Mouse (Mus musculus) hindbrain, embryonic 11.5 days (tissue): ENCODE measurements around the gene Tob1. TPM values are rescaled to one million over a fixed set of nuclear protein-coding genes. Genes with fewer than 3 reads are reported as not detected.

Source experiments
- ATAC-seq: fragments of 200-750 bp; cut with Nextera tagmentation; 2 replicates; pipeline ENCODE4 v1.8.0; 2017; ENCODE audit warnings: mild to moderate bottlenecking, moderate TSS enrichment, moderate library complexity; ENCODE audit not compliant: low FRiP score
- DNase-seq: peaks from one replicate; pipeline ENCODE4 v3.0.0-alpha.2; 2015; ENCODE audit warnings: low spot score
- H3K27ac ChIP-seq: fragments of 300-500 bp; sonication (generic); 2 replicates; pipeline ENCODE4 v1.5.1; 2014; ENCODE audit warnings: mild to moderate bottlenecking, low read depth, low read length
- H3K27me3 ChIP-seq: fragments of 300-500 bp; sonication (generic); 2 replicates; pipeline ENCODE4 v1.6.1; 2014; ENCODE audit warnings: mild to moderate bottlenecking, low read length, moderate library complexity, mixed read lengths; ENCODE audit not compliant: control insufficient read depth, insufficient read depth
- H3K36me3 ChIP-seq: fragments of 300-500 bp; sonication (generic); 2 replicates; pipeline ENCODE4 v1.6.1; 2014; ENCODE audit warnings: mild to moderate bottlenecking, low read length, moderate library complexity, mixed read lengths; ENCODE audit not compliant: control insufficient read depth, insufficient read depth
- H3K4me1 ChIP-seq: fragments of 300-500 bp; sonication (generic); replicated peaks from 2 replicates; pipeline ENCODE4 v1.6.1; 2014; ENCODE audit warnings: low read length, mixed read lengths; ENCODE audit not compliant: control insufficient read depth, insufficient read depth
- H3K4me2 ChIP-seq: fragments of 300-500 bp; sonication (generic); replicated peaks from 2 replicates; pipeline ENCODE4 v1.6.1; 2014; ENCODE audit warnings: mild to moderate bottlenecking, low read depth, low read length
- H3K4me3 ChIP-seq: fragments of 300-500 bp; sonication (generic); 2 replicates; pipeline ENCODE4 v1.5.1; 2014; ENCODE audit warnings: low read depth, low read length
- H3K9ac ChIP-seq: fragments of 300-500 bp; sonication (generic); 2 replicates; pipeline ENCODE4 v1.6.1; 2014; ENCODE audit warnings: low read depth, low read length
- H3K9me3 ChIP-seq: fragments of 300-500 bp; sonication (generic); 2 replicates; pipeline ENCODE4 v1.6.1; 2016; ENCODE audit warnings: low read length; ENCODE audit not compliant: control insufficient read depth
- WGBS: fragments of 180-500 bp; shearing (Covaris S2); extraction: QIAGEN DNeasy Blood & Tissue Kit; methylation state at CpG from one replicate; pipeline ENCODE4 v1.1.7; 2014; 5-methylcytosine and 5-hydroxymethylcytosine counted together
- polyA plus RNA-seq: library from polyadenylated mRNA; unstranded; fragments of >200 nt; fragmentation: Nextera tagmentation; extraction: Ambion mirVana; gene quantifications from 2 replicates; pipeline ENCODE4 v1.2.1, GENCODE M21; 2014

The Tob1 gene
- polyA plus RNA-seq, 1 experiment from 2014 or later = 38.9 TPM

DNA sequence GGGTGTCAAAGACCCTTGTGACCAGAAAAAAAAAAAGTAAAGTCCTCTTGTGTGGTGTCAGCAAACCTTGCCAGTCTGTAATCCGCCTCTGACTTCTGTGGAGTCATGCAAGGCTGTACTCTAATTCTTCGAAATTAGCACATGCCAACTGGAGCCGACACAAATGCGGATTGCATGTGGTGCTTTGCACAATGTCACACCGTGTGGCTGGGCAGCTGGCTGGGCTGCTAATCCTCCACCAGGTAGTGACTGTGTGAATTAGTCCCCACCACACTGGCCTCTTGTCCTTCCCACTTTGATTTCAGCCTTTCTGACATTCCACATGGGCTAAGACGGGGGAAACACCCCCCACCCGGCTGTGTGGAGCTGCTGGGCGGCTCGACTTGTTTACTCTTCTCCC is 28.5 kb downstream of the Tob1 start:
- ATAC-seq (no peak), DNase-seq (no peak)
- Histone ChIP-seq H3K27ac (no peak overlapping the region), H3K9ac (no peak overlapping the region), H3K9me3 (no peaks in the 10 kb centered on the region), H3K4me2 (no peak overlapping the region), H3K4me1 (peaks cover 12% of the 10 kb centered on the region; the same call in 1 of the 2 replicates), H3K36me3 (no peaks in the 10 kb centered on the region), H3K27me3 (no peaks in the 10 kb centered on the region), H3K4me3 (no peak overlapping the region)
- 47% methylated on average over 9 of the region's 9 CpGs for WGBS

DNA sequence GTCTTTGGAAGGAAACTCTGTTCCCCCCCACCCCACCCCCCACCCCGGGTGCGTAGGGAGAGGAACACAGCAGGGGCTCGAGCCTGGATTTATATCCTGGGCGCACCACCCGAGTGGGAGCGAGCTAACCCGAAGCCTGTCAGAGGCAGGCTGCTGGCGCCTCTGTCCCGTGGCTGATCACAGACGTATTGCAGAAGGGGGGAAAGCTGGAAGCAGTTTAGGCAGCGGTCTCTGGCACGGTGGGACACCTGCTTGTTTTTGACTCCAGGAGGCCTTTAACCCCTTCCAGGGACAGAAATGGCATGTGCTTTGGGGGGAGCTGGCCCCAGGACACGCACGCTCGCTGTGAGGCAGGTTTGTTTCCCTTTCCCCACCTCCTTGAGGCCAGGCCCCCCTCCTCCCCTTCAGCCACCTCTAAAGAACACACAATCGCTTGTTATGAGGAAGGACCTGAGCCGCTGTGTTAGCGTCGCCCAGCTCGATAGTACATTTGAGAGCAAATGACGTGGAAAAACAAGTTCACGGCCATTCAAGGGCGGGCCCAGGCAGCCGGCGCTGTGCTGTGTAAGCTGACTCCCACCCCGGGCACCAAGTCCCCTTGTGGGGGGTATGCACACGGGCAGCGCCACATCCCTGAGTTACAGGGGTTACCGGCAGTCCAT is 31.6 kb downstream of the Tob1 start:
- WGBS = 5% methylated on average over 29 of the region's 29 CpGs
- peak overlapping the region; percentile 39 for H3K4me2 ChIP-seq
- peak overlapping the region; percentile 15; the same call in 1 of the 2 replicates for H3K4me3 ChIP-seq
- no peaks in the 10 kb centered on the region for H3K9me3 ChIP-seq
- H3K36me3 ChIP-seq = no peaks in the 10 kb centered on the region
- DNase-seq (peak; percentile 52), ATAC-seq (peak; percentile 50; the same call in 1 of the 2 replicates)
- H3K9ac ChIP-seq = peak overlapping the region; percentile 42; the same call in 1 of the 2 replicates
- peak overlapping the region; percentile 47 for H3K27ac ChIP-seq
- H3K4me1 ChIP-seq = peaks cover 12% of the 10 kb centered on the region
- H3K27me3 ChIP-seq = no peaks in the 10 kb centered on the region

DNA sequence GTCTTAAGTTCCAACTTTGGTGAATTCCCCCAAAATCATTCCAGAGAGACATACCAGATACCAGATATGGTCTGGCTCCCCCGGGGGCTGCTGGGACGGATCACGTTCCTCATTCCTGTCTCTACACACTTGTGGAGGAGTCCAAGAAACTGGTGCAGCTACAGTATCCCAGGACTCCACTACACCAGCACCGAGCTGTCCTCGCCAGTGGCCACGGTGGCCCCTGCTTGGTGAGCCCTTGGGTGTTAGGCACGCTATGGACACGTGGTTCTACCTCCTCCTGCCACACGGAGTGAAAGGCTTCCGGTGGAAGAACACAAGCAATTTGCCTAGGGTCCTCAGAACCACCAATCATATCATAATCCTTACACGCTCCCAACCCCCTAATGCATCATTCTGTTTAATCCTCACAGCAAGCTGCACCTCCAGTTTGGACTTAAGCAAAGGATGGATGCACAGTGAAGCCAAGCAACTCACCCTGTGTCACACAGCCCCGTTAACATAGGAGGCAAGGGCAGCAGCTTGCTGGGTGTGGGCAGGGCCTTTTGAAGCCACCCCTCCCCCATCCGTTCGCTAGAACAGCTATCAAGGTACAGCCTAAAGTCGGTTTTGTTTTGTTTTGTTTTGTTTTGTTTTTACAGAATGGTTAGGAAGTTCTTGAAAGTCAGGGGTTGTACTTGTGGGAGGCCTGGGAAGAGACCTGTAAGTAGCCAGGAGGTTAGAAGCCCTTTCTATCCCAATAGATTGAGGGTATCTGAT is 32.3 kb downstream of the Tob1 start:
- WGBS = 41% methylated on average over 15 of the region's 15 CpGs
- H3K4me3 ChIP-seq = 0 out of 2 replicates have a peak overlapping the region, but pooled peaks have one; percentile 15
- H3K9ac ChIP-seq = peak overlapping the region; percentile 42; the same call in 1 of the 2 replicates
- H3K27me3 ChIP-seq = no peaks in the 10 kb centered on the region
- H3K4me2 ChIP-seq = peak overlapping the region; percentile 39
- peak overlapping the region; percentile 47 for H3K27ac ChIP-seq
- DNase-seq (peak; percentile 32), ATAC-seq (no peak)
- no peaks in the 10 kb centered on the region for H3K9me3 ChIP-seq
- H3K36me3 ChIP-seq = no peaks in the 10 kb centered on the region
- H3K4me1 ChIP-seq = peaks cover 12% of the 10 kb centered on the region

DNA sequence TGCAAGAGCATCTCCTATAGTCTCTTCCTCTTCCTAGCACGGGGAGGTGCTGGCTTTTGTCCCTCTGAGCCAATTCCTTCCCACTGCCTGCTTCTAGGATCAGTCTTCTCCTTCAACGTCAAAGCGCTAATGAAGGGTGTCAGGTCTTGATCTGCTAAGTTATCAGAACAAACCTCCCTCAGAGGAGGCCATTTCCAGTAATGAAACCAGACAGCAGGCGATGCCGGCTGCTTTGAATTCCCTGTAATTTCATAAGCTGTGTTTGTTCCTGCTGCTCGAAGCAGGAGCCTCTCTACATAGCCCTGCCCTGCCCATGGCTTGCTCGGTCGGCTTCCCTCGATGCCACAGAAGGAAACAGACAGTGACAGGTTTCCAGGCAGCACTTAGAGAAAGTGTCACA is 33.1 kb downstream of the Tob1 start:
- Histone ChIP-seq H3K4me1 (peaks cover 12% of the 10 kb centered on the region), H3K27me3 (no peaks in the 10 kb centered on the region), H3K4me3 (no peak overlapping the region), H3K9me3 (no peaks in the 10 kb centered on the region), H3K9ac (no peak overlapping the region), H3K4me2 (no peak overlapping the region), H3K36me3 (no peaks in the 10 kb centered on the region), H3K27ac (no peak overlapping the region)
- ATAC-seq (no peak), DNase-seq (no peak)
- 65% methylated on average over 9 of the region's 9 CpGs for WGBS

DNA sequence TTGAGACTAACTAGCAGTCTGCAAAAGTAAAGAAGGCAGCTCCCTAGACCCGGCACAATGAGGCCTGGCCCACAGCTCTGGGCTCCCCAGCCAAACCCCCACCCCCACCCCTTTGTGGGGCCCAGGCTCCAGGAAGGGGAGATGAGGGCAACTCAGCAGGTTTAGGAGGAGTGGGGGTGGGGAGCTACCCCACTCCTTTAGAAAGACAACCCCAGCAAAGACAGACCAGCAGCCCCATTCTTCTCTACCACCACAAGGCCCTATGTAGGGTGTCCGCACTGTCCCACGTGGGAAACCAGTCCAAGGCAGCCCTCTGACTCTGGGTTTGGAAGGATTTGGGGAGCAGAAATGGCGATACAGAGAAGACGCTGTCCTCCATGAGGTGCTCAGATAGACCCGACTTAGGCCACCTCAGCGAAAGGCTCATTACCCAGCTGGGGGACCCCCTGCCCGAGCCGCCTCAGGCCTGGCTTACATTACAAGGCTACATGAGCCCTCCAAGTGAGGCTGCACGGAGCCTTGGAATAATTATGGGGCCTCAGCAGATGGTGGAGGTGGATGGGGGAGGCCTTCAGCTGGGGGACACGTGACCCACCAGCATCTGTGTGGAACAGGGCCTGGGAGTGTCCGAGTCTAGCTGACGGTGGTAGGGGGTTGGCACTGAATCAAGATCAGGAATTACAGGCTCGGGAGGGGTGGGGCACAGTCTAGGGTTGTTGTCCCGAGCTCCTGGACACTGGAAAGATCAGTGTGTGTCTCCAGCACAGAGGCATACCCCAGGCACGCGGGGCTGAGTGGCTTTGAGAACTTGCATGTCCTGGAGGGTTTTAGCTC is 34.9 kb downstream of the Tob1 start, which contains the start of gene Wfikkn2:
Gene Wfikkn2, minus strand, starts transcription at position 51 of the 834 bp plus-strand sequence.
- 54% methylated on average over 17 of the region's 17 CpGs for WGBS
- Histone ChIP-seq H3K4me2 (no peak within 1 kb of the TSS), H3K27ac (peak within 1 kb of the TSS; percentile 2; the same call in 1 of the 2 replicates), H3K9ac (no peak within 1 kb of the TSS), H3K4me1 (peaks cover 12% of the 10 kb centered on the region), H3K4me3 (no peak within 1 kb of the TSS), H3K36me3 (no peaks in the 10 kb centered on the region), H3K9me3 (no peaks in the 10 kb centered on the region), H3K27me3 (no peaks in the 10 kb centered on the region)
- DNase-seq (peak; percentile 63), ATAC-seq (peak; percentile 81)

DNA sequence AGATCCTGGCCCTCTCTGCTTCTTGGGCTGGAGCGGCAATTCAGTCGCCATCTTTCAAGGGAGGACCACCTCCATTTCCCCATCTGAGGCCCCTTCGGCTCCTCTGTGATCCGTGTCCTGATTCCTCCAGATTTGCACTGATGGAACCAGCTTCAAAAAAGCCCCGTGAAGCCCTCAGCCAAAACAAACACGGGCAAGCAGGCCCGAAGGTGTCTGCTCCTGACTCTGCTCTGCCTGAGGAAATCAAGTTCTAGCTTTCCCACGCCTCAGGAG is 35.5 kb downstream of the Tob1 start:
- H3K9me3 ChIP-seq = no peaks in the 10 kb centered on the region
- peak overlapping the region; percentile 2; the same call in 1 of the 2 replicates for H3K27ac ChIP-seq
- H3K9ac ChIP-seq = no peak overlapping the region
- no peaks in the 10 kb centered on the region for H3K27me3 ChIP-seq
- H3K4me3 ChIP-seq = no peak overlapping the region
- peaks cover 12% of the 10 kb centered on the region for H3K4me1 ChIP-seq
- no peaks in the 10 kb centered on the region for H3K36me3 ChIP-seq
- ATAC-seq (0 out of 2 replicates have a peak, but pooled peaks have one; percentile 3), DNase-seq (no peak)
- no peak overlapping the region for H3K4me2 ChIP-seq
- 65% methylated on average over 8 of the region's 8 CpGs for WGBS

DNA sequence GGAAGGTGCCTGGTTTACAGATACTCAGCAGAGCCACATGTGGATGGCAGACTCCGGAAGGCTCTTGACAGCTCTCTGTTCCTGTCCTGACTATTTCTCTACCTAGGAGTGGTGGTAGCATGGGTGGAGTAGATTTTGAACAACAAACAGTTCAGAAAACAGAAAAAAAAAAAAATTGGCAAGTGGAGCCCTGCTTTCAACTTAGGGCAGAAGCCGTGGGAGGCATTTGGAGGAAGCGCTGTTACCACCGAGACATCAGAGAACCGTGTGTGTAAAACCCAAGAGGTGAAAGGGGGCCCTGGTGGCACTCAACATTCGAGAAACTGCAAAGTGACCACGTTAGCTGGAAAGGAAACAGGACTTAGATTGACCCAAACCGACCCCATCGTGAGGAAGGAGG is 41.9 kb downstream of the Tob1 start:
- H3K4me1 ChIP-seq = no peaks in the 10 kb centered on the region
- H3K27ac ChIP-seq = no peak overlapping the region
- ATAC-seq (no peak), DNase-seq (no peak)
- no peak overlapping the region for H3K4me2 ChIP-seq
- no peak overlapping the region for H3K9ac ChIP-seq
- WGBS = 79% methylated on average over 9 of the region's 9 CpGs
- no peak overlapping the region for H3K4me3 ChIP-seq
- no peaks in the 10 kb centered on the region for H3K9me3 ChIP-seq
- no peaks in the 10 kb centered on the region for H3K36me3 ChIP-seq
- no peaks in the 10 kb centered on the region for H3K27me3 ChIP-seq

DNA sequence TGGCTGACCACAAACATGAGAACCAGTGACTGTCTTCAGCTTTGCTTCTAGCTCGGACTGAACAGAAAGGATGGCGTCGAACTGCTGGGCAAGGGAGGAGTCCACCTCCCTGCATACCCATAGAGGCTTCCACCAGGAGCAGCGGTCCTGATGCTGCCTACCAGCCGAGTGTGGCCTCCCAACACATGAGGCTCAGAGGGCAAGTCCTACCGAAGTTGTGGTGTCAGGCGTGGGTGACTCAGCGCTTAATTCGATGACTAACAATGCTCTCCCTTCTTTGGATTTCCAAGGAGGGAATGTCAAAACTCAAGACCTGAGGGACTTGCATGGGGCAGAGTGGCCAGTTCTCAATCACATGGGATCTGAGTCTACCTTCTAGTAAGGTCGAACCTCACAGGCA is 42.4 kb downstream of the Tob1 start:
- WGBS = 87% methylated on average over 10 of the region's 10 CpGs
- Histone ChIP-seq H3K27ac (no peak overlapping the region), H3K9me3 (no peaks in the 10 kb centered on the region), H3K4me3 (no peak overlapping the region), H3K36me3 (no peaks in the 10 kb centered on the region), H3K4me1 (no peaks in the 10 kb centered on the region), H3K27me3 (no peaks in the 10 kb centered on the region), H3K9ac (no peak overlapping the region), H3K4me2 (no peak overlapping the region)
- DNase-seq (no peak), ATAC-seq (no peak)
